Mouse (Mus musculus) left cerebral cortex, postnatal 25 days (tissue): Measurements from ENCODE around the gene P4ha2. TPM values are rescaled to one million over a fixed set of nuclear protein-coding genes. Genes with fewer than 3 reads are reported as not detected.

Source experiments
- DNase-seq, 2 experiments: peaks; one replicate each; pipeline ENCODE4 v3.0.0; 2022; ENCODE audit warnings: low spot score in 2 of 2, mixed read lengths in 1 of 2
- intact Hi-C: fragments of 180-260 bp; cut with DNase I; formaldehyde crosslinking; loops from one replicate; pipeline ENCODE4 v1.15.1; 2025
- total RNA-seq, 2 experiments: library from RNA; stranded (reverse); gene quantifications; 2 replicates each; pipeline ENCODE4 v1.2.3; 2021

Gene P4ha2
- total RNA-seq, 2 experiments from 2014 or later = 17.5 to 22.2 TPM

DNA sequence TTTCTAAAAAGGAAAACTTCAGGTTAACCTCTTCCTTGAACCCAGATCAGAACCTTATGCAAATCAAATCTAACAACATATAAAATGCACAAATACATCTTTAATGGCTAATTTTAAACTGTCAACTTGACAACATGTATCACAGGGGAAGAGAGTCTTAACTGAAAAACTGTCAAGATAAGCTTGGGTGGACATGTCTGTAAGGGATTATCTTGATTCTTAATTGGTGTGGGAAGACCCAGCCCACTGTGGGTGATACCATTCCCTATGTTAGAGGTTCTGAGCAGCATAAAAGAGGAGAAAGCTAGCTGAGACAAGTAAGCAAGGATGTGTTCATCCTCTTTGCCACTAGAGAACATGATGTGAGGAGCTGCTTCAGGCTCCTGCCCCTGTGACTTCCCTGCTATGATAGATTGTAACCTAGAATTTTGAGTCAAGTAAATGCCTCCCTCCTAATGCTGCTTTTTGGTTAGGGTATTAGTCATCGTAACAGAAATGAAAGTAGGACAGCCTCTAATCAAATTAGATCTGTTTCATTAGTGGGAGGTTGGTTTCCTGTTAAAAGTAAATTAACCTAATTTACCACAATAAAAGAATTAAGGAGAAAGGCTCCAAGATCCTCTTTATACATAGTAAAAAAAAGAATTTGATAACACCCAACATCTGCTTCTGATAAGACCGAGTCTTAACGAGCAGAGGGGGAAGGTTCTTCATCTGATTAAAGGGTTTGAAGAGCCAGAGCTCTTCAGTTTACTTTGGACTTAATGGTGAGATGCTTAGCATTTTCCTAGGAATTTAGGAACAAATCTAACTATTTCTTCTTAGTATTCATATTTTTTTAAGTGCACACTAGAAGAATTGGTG is 69.8 kb downstream of the P4ha2 start:
- intact Hi-C loops = no loop called here
- DNase-seq = no peak

DNA sequence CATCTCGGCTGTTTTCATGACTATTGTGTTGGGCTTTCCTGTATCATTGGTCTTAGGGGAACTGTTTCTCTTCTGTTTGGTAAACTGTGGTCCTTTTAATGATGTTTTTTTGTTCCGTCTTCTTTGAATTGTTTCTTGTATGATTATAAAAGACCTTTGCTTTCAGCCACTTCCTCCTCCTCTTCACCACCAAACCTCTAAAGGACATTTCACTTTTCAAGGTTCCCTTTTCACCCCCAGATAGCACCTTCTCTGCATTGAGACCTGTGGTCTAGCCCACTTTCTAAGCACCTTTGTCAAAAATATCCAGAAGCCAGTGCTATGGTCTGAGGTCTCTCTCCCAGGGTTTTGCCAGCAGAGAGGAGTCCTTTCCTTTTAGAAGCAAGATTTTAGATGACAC is 71.3 kb downstream of the P4ha2 start:
- intact Hi-C loops = no loop called here
- no peak for DNase-seq

- no peak for DNase-seq
- intact Hi-C loops = no loop called here
These were observed 74.3 kb downstream of the P4ha2 start for GRCm38 (mm10) chr11:54174226-54174625.

DNA sequence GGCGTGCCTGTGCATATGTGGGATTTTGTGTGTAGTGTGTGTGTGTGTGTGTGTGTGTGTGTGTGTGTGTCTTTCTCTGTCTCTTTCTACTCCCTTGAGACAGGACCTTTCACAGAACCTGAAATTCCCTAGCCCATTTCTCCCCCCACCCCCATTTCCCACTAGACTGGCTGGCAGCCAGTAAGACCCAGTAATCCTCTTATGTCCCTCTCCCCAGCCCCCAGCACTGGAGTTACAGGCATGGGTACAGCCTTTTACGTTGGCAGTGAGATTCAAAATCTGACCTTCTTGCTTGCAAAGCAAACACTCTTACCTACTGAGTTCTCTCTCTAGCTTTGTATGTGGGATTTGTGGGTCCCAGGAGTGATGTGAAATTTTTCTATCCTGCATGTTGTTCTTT is 75.0 kb downstream of the P4ha2 start:
- intact Hi-C loops = no loop called here
- DNase-seq = no peak

Other genes with a start within 250 kb of the P4ha2 start
- gene Gm12216, start 240.8 kb upstream of the P4ha2 start, total RNA-seq = 1 to 10 TPM; 2.2 to 3.5 TPM
- gene Slc22a5, start 208.4 kb upstream of the P4ha2 start, total RNA-seq = 1 to 10 TPM; 7.8 to 8.2 TPM
- 1 to 10 TPM; 1.4 to 2.0 TPM for gene Slc22a21, start 119.8 kb upstream of the P4ha2 start, total RNA-seq
- 1 to 10 TPM; 5.2 to 5.7 TPM for gene Slc22a4, start 72.0 kb upstream of the P4ha2 start, total RNA-seq
- 10 to 100 TPM; 11.8 to 13.2 TPM for gene Pdlim4, start 31.1 kb upstream of the P4ha2 start, total RNA-seq
- gene Csf2, start 149.6 kb downstream of the P4ha2 start, total RNA-seq = not detected
- not detected for gene Il3, start 167.2 kb downstream of the P4ha2 start, total RNA-seq
- 100 to 1,000 TPM; 196 to 210 TPM for gene Acsl6, start 203.7 kb downstream of the P4ha2 start, total RNA-seq